Comparison of ENCODE assay signal across 10 mouse cellular contexts in genomic region chr4:44199968-44200367, GRCm38 (mm10). TPM values are rescaled to one million over a fixed set of nuclear protein-coding genes. Genes with fewer than 3 reads are reported as not detected.
DNase-seq lines count a peak whose midpoint lies in the region; ATAC-seq and TF ChIP-seq lines count a peak whose summit lies in the region.
"Had no signal": no experiment of that assay in that cellular context is flagged by ENCODE, and none has a peak within 500 bp of the region (broad histone marks: within the 10 kb centered on the region; RNA-seq: fewer than 3 reads in every experiment).

No protein-coding gene starts in this region.

- H3K4me3 ChIP-seq in hindbrain, postnatal 0 days (ENCODE audit: low read length) = no peak overlapping the region
- no peak overlapping the region for H3K4me3 ChIP-seq in hindbrain, embryonic 12.5 days
- no peak overlapping the region for H3K4me3 ChIP-seq in forebrain, embryonic 13.5 days
- H3K4me3 ChIP-seq: embryonic facial prominence, embryonic 12.5 days; neural tube, embryonic 12.5 days had no signal

- no peaks in the 10 kb centered on the region for H3K4me1 ChIP-seq in hindbrain, postnatal 0 days (ENCODE audit: insufficient read depth, low read length)
- H3K4me1 ChIP-seq in hindbrain, embryonic 12.5 days = no peaks in the 10 kb centered on the region
- H3K4me1 ChIP-seq in forebrain, embryonic 13.5 days = no peaks in the 10 kb centered on the region
- H3K4me1 ChIP-seq: embryonic facial prominence, embryonic 12.5 days; neural tube, embryonic 12.5 days had no signal

- H3K9ac ChIP-seq in hindbrain, postnatal 0 days (replicated peaks; ENCODE audit: low read length) = no peak overlapping the region
- H3K9ac ChIP-seq in hindbrain, embryonic 12.5 days = no peak overlapping the region
- no peak overlapping the region for H3K9ac ChIP-seq in forebrain, embryonic 13.5 days
- H3K9ac ChIP-seq: embryonic facial prominence, embryonic 12.5 days; neural tube, embryonic 12.5 days had no signal

- H3K36me3 ChIP-seq in hindbrain, postnatal 0 days (ENCODE audit: insufficient read depth, low read length) = no peaks in the 10 kb centered on the region
- H3K36me3 ChIP-seq in hindbrain, embryonic 12.5 days = no peaks in the 10 kb centered on the region
- no peaks in the 10 kb centered on the region for H3K36me3 ChIP-seq in forebrain, embryonic 13.5 days (ENCODE audit: poor library complexity, severe bottlenecking)
- H3K36me3 ChIP-seq: embryonic facial prominence, embryonic 12.5 days; neural tube, embryonic 12.5 days had no signal

- H3K9me3 ChIP-seq in hindbrain, postnatal 0 days (ENCODE audit: low read length) = no peaks in the 10 kb centered on the region
- no peaks in the 10 kb centered on the region for H3K9me3 ChIP-seq in hindbrain, embryonic 12.5 days (replicated peaks)
- H3K9me3 ChIP-seq in forebrain, embryonic 13.5 days (replicated peaks) = no peaks in the 10 kb centered on the region
- H3K9me3 ChIP-seq: embryonic facial prominence, embryonic 12.5 days; neural tube, embryonic 12.5 days had no signal

- TF ChIP-seq CTCF in hindbrain, postnatal 0 days (IDR thresholded peaks at IDR 0.05; ENCODE audit: low read depth) = peak; percentile 75

- H3K27ac ChIP-seq in hindbrain, postnatal 0 days = no peak overlapping the region
- H3K27ac ChIP-seq in hindbrain, embryonic 12.5 days = no peak overlapping the region
- no peak overlapping the region for H3K27ac ChIP-seq in forebrain, embryonic 13.5 days
- H3K27ac ChIP-seq: embryonic facial prominence, embryonic 12.5 days; neural tube, embryonic 12.5 days had no signal

- no peak overlapping the region for H3K4me2 ChIP-seq in hindbrain, postnatal 0 days (ENCODE audit: low read depth, low read length)
- H3K4me2 ChIP-seq in hindbrain, embryonic 12.5 days (replicated peaks) = no peak overlapping the region
- H3K4me2 ChIP-seq in forebrain, embryonic 13.5 days = no peak overlapping the region
- H3K4me2 ChIP-seq: embryonic facial prominence, embryonic 12.5 days; neural tube, embryonic 12.5 days had no signal

- WGBS in hindbrain, postnatal 0 days = 78% methylated on average over 1 of the region's 1 CpGs
- WGBS in hindbrain, embryonic 12.5 days = 69% methylated on average over 1 of the region's 1 CpGs
- WGBS in forebrain, embryonic 13.5 days = 91% methylated on average over 1 of the region's 1 CpGs

- no peaks in the 10 kb centered on the region for H3K27me3 ChIP-seq in hindbrain, postnatal 0 days (ENCODE audit: insufficient read depth, low read length)
- no peaks in the 10 kb centered on the region for H3K27me3 ChIP-seq in hindbrain, embryonic 12.5 days
- H3K27me3 ChIP-seq in forebrain, embryonic 13.5 days = no peaks in the 10 kb centered on the region
- H3K27me3 ChIP-seq: embryonic facial prominence, embryonic 12.5 days; neural tube, embryonic 12.5 days had no signal

- no peak for ATAC-seq in hindbrain, postnatal 0 days
- ATAC-seq in hindbrain, embryonic 12.5 days (ENCODE audit: low FRiP score) = no peak
- peak; percentile 79 for ATAC-seq in CD4-positive, CD25-positive, alpha-beta regulatory T cell, adult 4 months
- ATAC-seq in inflammation-experienced regulatory T-cells, adult 6 months = peak; percentile 73
- no peak for ATAC-seq in forebrain, embryonic 13.5 days

- DNase-seq in hindbrain, postnatal 0 days (ENCODE audit: low spot score) = peak; percentile 78
- DNase-seq in 416B (ENCODE audit: low read depth) = peak; percentile 62
- peak; percentile 66 for DNase-seq in thymus, postnatal 0 days (ENCODE audit: low spot score)
- no peak for DNase-seq in cerebellum, adult 11 months

RNA-seq across cellular contexts. Expression of gene Rnf38, which starts 33.6 kb away (rescaled TPM):
- 82.3 and 96.3 TPM in 2 replicates for total RNA-seq in hindbrain, postnatal 0 days (2014; rRNA removed)
- polyA plus RNA-seq in hindbrain, postnatal 0 days (2015; fragmentation: Nextera tagmentation; extraction: Ambion mirVana) = 14.1 and 15.6 TPM in 2 replicates
- 59.6 and 62.7 TPM in 2 replicates for polyA plus RNA-seq in hindbrain, embryonic 12.5 days (2016; fragmentation: Nextera tagmentation; extraction: Ambion mirVana)
- 10 to 100 TPM; 27.5 to 27.7 TPM for polyA plus RNA-seq in CD4-positive, CD25-positive, alpha-beta regulatory T cell, adult 4 months (2017; shearing (Covaris generic))
- polyA plus RNA-seq in inflammation-experienced regulatory T-cells, adult 6 months (2017; shearing (Covaris generic)) = 10 to 100 TPM; 23.1 to 29.5 (median 27.6) TPM
- polyA plus RNA-seq in thymus, postnatal 0 days (2015; fragmentation: Nextera tagmentation; extraction: Ambion mirVana) = 21.3 and 22.3 TPM in 2 replicates
- polyA plus RNA-seq in forebrain, embryonic 13.5 days (2015; fragmentation: Nextera tagmentation; extraction: Ambion mirVana) = 40.1 and 43.1 TPM in 2 replicates

Comparison
In these comparisons a context has a peak if more than half of its experiments do, and no peak if none do; other contexts are left out.
1. ATAC-seq: peak in CD4-positive, CD25-positive, alpha-beta regulatory T cell, adult 4 months (single experiment) and inflammation-experienced regulatory T-cells, adult 6 months (single experiment); none in hindbrain, postnatal 0 days (single experiment), hindbrain, embryonic 12.5 days (single experiment) and forebrain, embryonic 13.5 days (single experiment).